Mouse (Mus musculus) megakaryocyte, embryonic 14.5 days (primary cell): ENCODE measurements at regions not wholly inside any gene's neighbourhood (a gene's known extent, or its start where the extent isn't known, plus 50 kb on each side); places are given as distances from the start of the nearest gene placed in this dataset.

Experiments
- FLI1 ChIP-seq: IDR thresholded peaks from 2 replicates; pipeline ENCODE4 v1.6.1; 2012; ENCODE audit warnings: low read length, inconsistent platforms, mixed read lengths
- GATA1 ChIP-seq: IDR thresholded peaks from 3 replicates; pipeline ENCODE4 v1.6.1; 2012; ENCODE audit warnings: mixed read lengths, low read length, inconsistent platforms, borderline replicate concordance

GRCm38 (mm10) chr14:52553399-52553798 is 57.9 kb upstream of the Olfr1507 start:
- no peak for TF ChIP-seq GATA1
- TF ChIP-seq FLI1: no peak
